Mouse (Mus musculus) neural tube, embryonic 11.5 days (tissue): ENCODE measurements around the gene Cd40. TPM values are rescaled to one million over a fixed set of nuclear protein-coding genes. Genes with fewer than 3 reads are reported as not detected.

ENCODE experiments used
- polyA plus RNA-seq: library from polyadenylated mRNA; unstranded; fragments of >200 nt; fragmentation: Nextera tagmentation; extraction: Ambion mirVana; gene quantifications from 2 replicates; pipeline ENCODE4 v1.2.1, GENCODE M21; 2014

Gene Cd40
- polyA plus RNA-seq, 1 experiment from 2014 or later: 8.5 TPM

Other genes with a start within 250 kb of the Cd40 start
- 22.9 and 23.2 TPM in 2 replicates for gene Zswim1, start 232.9 kb upstream of the Cd40 start, polyA plus RNA-seq
- not detected in 2 replicates for gene Spata25, start 227.1 kb upstream of the Cd40 start, polyA plus RNA-seq
- gene Ctsa, start 222.8 kb upstream of the Cd40 start, polyA plus RNA-seq: 87.9 and 88.6 TPM in 2 replicates
- gene Neurl2, start 222.2 kb upstream of the Cd40 start, polyA plus RNA-seq: 3.8 and 4.8 TPM in 2 replicates
- gene Pltp, start 197.9 kb upstream of the Cd40 start, polyA plus RNA-seq: 58.4 and 58.9 TPM in 2 replicates
- gene Pcif1, start 176.3 kb upstream of the Cd40 start, polyA plus RNA-seq: 68.0 and 76.6 TPM in 2 replicates
- 13.9 and 15.4 TPM in 2 replicates for gene Zfp335, start 143.9 kb upstream of the Cd40 start, polyA plus RNA-seq
- gene Mmp9, start 114.8 kb upstream of the Cd40 start, polyA plus RNA-seq: 1.2 and 2.1 TPM in 2 replicates
- 6.0 and 6.5 TPM in 2 replicates for gene Slc12a5, start 94.8 kb upstream of the Cd40 start, polyA plus RNA-seq
- gene Ncoa5, start 20.8 kb upstream of the Cd40 start, polyA plus RNA-seq: 86.1 and 89.4 TPM in 2 replicates
- gene 1700025C18Rik, start 35.1 kb downstream of the Cd40 start, polyA plus RNA-seq: not detected in 2 replicates
- 3.1 and 3.4 TPM in 2 replicates for gene Cdh22, start 179.2 kb downstream of the Cd40 start, polyA plus RNA-seq
- 47.3 and 48.2 TPM in 2 replicates for gene Slc35c2, start 232.2 kb downstream of the Cd40 start, polyA plus RNA-seq